16 mouse cellular contexts compared by ENCODE assay signal in the genomic region with DNA sequence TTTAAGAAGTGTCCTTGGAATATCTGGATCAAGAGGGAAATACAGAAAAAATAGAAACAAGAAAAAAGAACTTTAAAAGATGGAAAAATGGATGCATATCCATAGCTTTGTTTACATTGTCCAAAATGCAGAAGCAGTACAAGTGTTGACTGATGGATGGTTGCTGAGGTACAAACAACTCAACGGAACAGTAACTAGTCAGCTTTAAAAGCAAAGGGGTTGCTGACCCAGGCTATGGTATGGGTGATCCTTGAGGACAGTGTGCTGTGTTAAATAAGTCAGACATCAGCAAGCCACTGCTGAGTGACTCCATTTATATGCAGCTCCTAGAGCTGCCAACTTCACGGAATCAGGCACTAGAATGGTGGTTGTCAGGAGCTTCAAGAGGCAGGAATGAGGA.
"Had no signal": no experiment of that assay in that cellular context is flagged by ENCODE, and none has a peak within 500 bp of the region (broad histone marks: within the 10 kb centered on the region; RNA-seq: fewer than 3 reads in every experiment).

No protein-coding gene starts in this region.

- H3K9ac ChIP-seq: neural tube, embryonic 13.5 days; neural tube, embryonic 15.5 days; stomach, embryonic 15.5 days had no signal

- H3K4me3 ChIP-seq: neural tube, embryonic 13.5 days; neural tube, embryonic 15.5 days; stomach, embryonic 15.5 days had no signal

- H3K4me2 ChIP-seq: neural tube, embryonic 13.5 days; neural tube, embryonic 15.5 days; stomach, embryonic 15.5 days had no signal

- H3K27ac ChIP-seq: neural tube, embryonic 13.5 days; neural tube, embryonic 15.5 days; stomach, embryonic 15.5 days; stomach, postnatal 0 days had no signal

- H3K36me3 ChIP-seq: neural tube, embryonic 13.5 days; neural tube, embryonic 15.5 days; stomach, embryonic 15.5 days had no signal

- DNase-seq: retina, postnatal 1 day; right cerebral cortex, adult 18-20 months; right cerebral cortex, postnatal 14 days; right cerebral cortex, postnatal 25 days; right cerebral cortex, postnatal 4 days; spleen, adult 18-20 months; thymus, adult 18-20 months; thymus, adult 2 months; thymus, postnatal 14 days; thymus, postnatal 25 days; thymus, postnatal 36 days; thymus, postnatal 4 days had no signal

- H3K9me3 ChIP-seq: neural tube, embryonic 13.5 days; neural tube, embryonic 15.5 days; stomach, embryonic 15.5 days had no signal

- H3K27me3 ChIP-seq: neural tube, embryonic 13.5 days; neural tube, embryonic 15.5 days; stomach, embryonic 15.5 days had no signal

- H3K4me1 ChIP-seq: neural tube, embryonic 13.5 days; neural tube, embryonic 15.5 days; stomach, embryonic 15.5 days had no signal
